Mouse (Mus musculus) myocyte (in vitro differentiated cells): ENCODE data around the gene Ppp1ca. TPM values are rescaled to one million over a fixed set of nuclear protein-coding genes. Genes with fewer than 3 reads are reported as not detected.

Source experiments
- H3K27me3 ChIP-seq: one replicate; pipeline ENCODE4 v1.6.1; 2011; ENCODE audit not compliant: control insufficient read depth, insufficient read depth, insufficient read length
- H3K36me3 ChIP-seq: one replicate; pipeline ENCODE4 v1.6.1; 2011; ENCODE audit not compliant: control insufficient read depth, insufficient read depth
- H3K4me2 ChIP-seq: one replicate; pipeline ENCODE4 v1.6.1; 2011; ENCODE audit warnings: low read depth, control low read depth
- H3K4me3 ChIP-seq: one replicate; pipeline ENCODE4 v1.5.1; 2011; ENCODE audit warnings: mild to moderate bottlenecking, control low read depth, moderate library complexity
- H3K79me2 ChIP-seq: one replicate; pipeline ENCODE4 v1.6.1; 2011; ENCODE audit not compliant: control insufficient read depth, insufficient read depth
- H3ac ChIP-seq: one replicate; pipeline ENCODE4 v1.6.1; 2011; ENCODE audit not compliant: control insufficient read depth, insufficient read length
- CEBPB ChIP-seq: IDR thresholded peaks from 2 replicates; pipeline ENCODE4 v1.6.1; 2011; ENCODE audit warnings: mild to moderate bottlenecking, moderate library complexity; ENCODE audit not compliant: poor library complexity, insufficient read depth, severe bottlenecking
- E2F4 ChIP-seq: IDR thresholded peaks from one replicate; pipeline ENCODE4 v1.6.1; 2011; ENCODE audit warnings: mild to moderate bottlenecking, control low read depth, moderate library complexity; ENCODE audit not compliant: insufficient read depth
- MAX ChIP-seq: IDR thresholded peaks from one replicate; pipeline ENCODE4 v1.6.1; 2011; ENCODE audit warnings: low read depth, mild to moderate bottlenecking, control low read depth
- MYOD1 ChIP-seq, 3 experiments: IDR thresholded peaks; one replicate each; pipeline ENCODE4 v1.6.1; 2011; ENCODE audit warnings: control low read depth in 2 of 3, low read depth in 2 of 3, mild to moderate bottlenecking in 2 of 3, moderate library complexity in 1 of 3; ENCODE audit not compliant: insufficient read length in 2 of 3, control insufficient read depth in 1 of 3
- MYOG ChIP-seq, 3 experiments: IDR thresholded peaks; one replicate each; pipeline ENCODE4 v1.6.1; 2011; ENCODE audit warnings: control low read depth in 2 of 3, low read depth in 2 of 3, mild to moderate bottlenecking in 2 of 3; ENCODE audit not compliant: insufficient read length in 2 of 3, control insufficient read depth in 1 of 3, insufficient read depth in 1 of 3
- POLR2A ChIP-seq: IDR thresholded peaks from one replicate; pipeline ENCODE4 v1.6.1; 2011; ENCODE audit warnings: low read depth, mild to moderate bottlenecking, control low read depth, moderate library complexity; ENCODE audit not compliant: insufficient read length
- POLR2AphosphoS2 ChIP-seq: IDR thresholded peaks from one replicate; pipeline ENCODE4 v1.6.1; 2011; ENCODE audit warnings: low read depth, control low read depth; ENCODE audit not compliant: insufficient read length
- REST ChIP-seq: IDR thresholded peaks from one replicate; pipeline ENCODE4 v1.6.1; 2011; ENCODE audit warnings: mild to moderate bottlenecking, control low read depth, moderate library complexity; ENCODE audit not compliant: insufficient read depth, insufficient read length
- SRF ChIP-seq: IDR thresholded peaks from one replicate; pipeline ENCODE4 v1.6.1; 2011; ENCODE audit warnings: low read depth; ENCODE audit not compliant: control insufficient read depth, insufficient read length
- TCF12 ChIP-seq: IDR thresholded peaks from one replicate; pipeline ENCODE4 v1.6.1; 2011; ENCODE audit warnings: mild to moderate bottlenecking, control low read depth; ENCODE audit not compliant: poor library complexity, insufficient read depth, severe bottlenecking
- TCF3 ChIP-seq: IDR thresholded peaks from one replicate; pipeline ENCODE4 v1.6.1; 2011; ENCODE audit warnings: low read depth, control low read depth; ENCODE audit not compliant: insufficient read length
- USF1 ChIP-seq: IDR thresholded peaks from one replicate; pipeline ENCODE4 v1.6.1; 2011; ENCODE audit warnings: low read depth, mild to moderate bottlenecking, control low read depth, moderate library complexity
- polyA plus RNA-seq: library from polyadenylated mRNA; unstranded; fragments of >200 nt; fragmentation: generic; extraction: Trizol; gene quantifications from one replicate; pipeline ENCODE4 v1.2.1, GENCODE M21; 2012; ENCODE audit warnings: missing spikeins

Ppp1ca gene
- polyA plus RNA-seq, 1 experiment, result 702 TPM

DNA sequence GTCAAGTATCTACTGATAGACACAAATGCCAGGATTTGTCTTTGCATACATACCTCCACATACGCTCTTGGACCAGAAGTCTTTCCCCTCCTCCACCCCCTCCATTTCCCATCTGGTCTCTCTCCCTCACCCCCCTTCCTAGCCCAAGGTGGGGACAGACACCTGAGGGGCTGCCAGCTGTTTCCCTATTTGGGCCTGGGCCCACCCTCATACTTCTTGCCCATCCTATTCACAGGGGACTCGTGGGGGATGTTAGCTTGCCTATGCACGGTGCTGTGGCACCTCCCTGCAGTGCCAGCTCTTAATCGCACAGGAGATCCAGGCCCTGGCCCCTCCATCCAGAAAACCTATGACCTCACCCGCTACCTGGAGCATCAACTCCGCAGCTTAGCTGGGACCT is 28.1 kb downstream of the Ppp1ca start:
- Histone ChIP-seq H3K36me3 (no peaks in the 10 kb centered on the region), H3K27me3 (no peaks in the 10 kb centered on the region), H3ac (no peak overlapping the region), H3K79me2 (peaks cover 37% of the 10 kb centered on the region), H3K4me2 (no peak overlapping the region), H3K4me3 (no peak overlapping the region)
- TF ChIP-seq TCF12, result no peak

DNA sequence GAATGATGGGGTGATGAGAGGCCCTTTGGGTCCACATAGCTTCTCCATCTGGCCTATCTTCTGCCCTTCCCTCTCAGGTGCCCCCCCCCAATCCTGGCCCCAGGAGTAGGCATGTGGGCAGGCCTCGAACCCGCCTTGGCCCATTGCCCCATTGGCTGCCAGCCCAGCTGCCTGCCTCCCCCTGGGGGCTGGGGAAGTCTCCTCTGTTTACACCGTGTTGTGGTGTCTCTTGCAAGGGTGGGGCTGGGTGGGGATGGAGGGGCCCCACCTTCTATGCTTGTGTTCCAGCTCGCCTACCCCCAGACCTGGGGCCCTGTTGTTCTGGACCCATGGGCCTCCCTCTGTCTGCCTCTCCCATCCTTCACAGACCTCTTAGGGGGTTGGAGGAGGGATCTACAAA is 28.6 kb downstream of the Ppp1ca start:
- TF ChIP-seq TCF3 (no peak), TCF12 (no peak)
- H3ac ChIP-seq, result no peak overlapping the region
- H3K36me3 ChIP-seq, result no peaks in the 10 kb centered on the region
- H3K4me3 ChIP-seq, result no peak overlapping the region
- peaks cover 36% of the 10 kb centered on the region for H3K79me2 ChIP-seq
- no peaks in the 10 kb centered on the region for H3K27me3 ChIP-seq
- H3K4me2 ChIP-seq, result no peak overlapping the region

DNA sequence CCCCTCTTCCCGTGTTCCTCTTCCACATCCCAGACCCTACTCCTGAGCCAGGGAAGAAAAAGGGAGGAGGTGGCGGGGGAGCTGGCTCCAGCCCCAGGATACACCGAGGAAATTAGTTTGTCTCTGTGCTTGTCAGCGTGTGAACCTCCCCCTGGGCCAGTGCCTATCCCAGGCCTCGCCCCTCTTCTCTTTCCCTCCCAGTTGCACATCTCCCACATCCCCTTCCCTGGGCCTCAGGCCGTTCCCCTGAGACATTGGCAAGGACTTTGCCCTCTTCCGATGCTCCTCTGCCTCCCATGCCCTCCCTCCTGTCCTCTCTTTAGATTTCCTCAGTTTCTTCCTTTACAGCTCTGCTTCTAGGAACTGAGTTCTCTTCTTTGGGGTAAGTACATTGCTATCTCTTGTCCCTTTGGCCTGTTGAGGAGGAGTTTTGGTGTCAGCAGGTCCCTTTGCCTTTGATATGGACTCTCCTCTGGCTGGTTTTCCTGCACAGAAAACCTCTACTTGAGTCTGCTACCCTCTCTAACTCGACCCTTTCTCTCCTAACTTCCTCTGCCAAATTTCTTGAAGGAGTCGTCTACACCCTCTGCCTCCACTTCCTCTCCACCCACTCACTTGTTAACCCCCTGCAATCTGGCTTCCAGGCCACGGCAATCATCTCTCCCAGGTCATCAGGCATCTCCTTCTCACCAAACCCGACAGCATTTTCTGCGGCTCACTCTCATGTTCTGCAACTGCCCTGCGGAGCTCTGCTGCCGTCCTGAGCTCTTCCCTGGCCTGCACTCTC is 29.3 kb downstream of the Ppp1ca start:
- no peaks in the 10 kb centered on the region for H3K27me3 ChIP-seq
- H3K36me3 ChIP-seq, result no peaks in the 10 kb centered on the region
- no peak overlapping the region for H3K4me3 ChIP-seq
- no peak overlapping the region for H3K4me2 ChIP-seq
- H3K79me2 ChIP-seq, result peaks cover 29% of the 10 kb centered on the region
- TF ChIP-seq CEBPB, result no peak
- TF ChIP-seq MYOG (IDR thresholded peaks at IDR 0.05; ENCODE audit: control insufficient read depth in 1 of 3, insufficient read depth in 1 of 3, insufficient read length in 2 of 3, low read depth in 2 of 3), result no peak
- no peak for TF ChIP-seq REST
- no peak for TF ChIP-seq MYOD1 (IDR thresholded peaks at IDR 0.05; ENCODE audit: control insufficient read depth in 1 of 3, insufficient read length in 2 of 3, low read depth in 2 of 3)
- no peak overlapping the region for H3ac ChIP-seq

GRCm38 (mm10) chr19:4222165-4222564 is 30.3 kb downstream of the Ppp1ca start:
- Histone ChIP-seq H3K27me3 (no peaks in the 10 kb centered on the region), H3K79me2 (peaks cover 20% of the 10 kb centered on the region), H3K4me2 (no peak overlapping the region), H3ac (no peak overlapping the region), H3K4me3 (no peak overlapping the region), H3K36me3 (no peaks in the 10 kb centered on the region)
- TF ChIP-seq MYOD1 (IDR thresholded peaks at IDR 0.05; ENCODE audit: control insufficient read depth in 1 of 3, insufficient read length in 2 of 3, low read depth in 2 of 3) (no peak), TCF3 (no peak), REST (no peak), CEBPB (no peak), SRF (no peak)

DNA sequence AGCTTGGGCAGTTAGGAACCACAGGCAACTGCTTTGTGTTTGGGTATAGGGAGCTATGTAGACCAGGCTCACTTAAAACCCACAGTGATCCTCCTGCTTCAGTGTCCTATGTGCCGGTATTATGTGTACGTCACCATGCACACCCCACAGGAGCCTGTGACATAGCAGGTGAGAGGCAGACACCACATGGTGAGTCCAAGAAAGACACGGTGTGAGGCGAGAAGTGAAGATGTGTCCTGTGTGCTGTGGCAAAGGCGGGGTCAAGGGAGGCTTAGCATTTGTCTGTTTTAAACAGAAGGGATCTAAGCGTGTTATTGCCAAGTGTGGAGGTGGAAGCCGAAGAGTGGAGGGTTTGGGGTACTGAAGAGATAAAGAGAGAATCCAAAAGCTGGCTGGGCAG is 34.9 kb downstream of the Ppp1ca start:
- no peak overlapping the region for H3K4me3 ChIP-seq
- no peaks in the 10 kb centered on the region for H3K36me3 ChIP-seq
- no peak overlapping the region for H3ac ChIP-seq
- no peaks in the 10 kb centered on the region for H3K27me3 ChIP-seq
- H3K79me2 ChIP-seq, result no peaks in the 10 kb centered on the region
- H3K4me2 ChIP-seq, result no peak overlapping the region
- TF ChIP-seq USF1, result no peak
- no peak for TF ChIP-seq MYOD1 (IDR thresholded peaks at IDR 0.05; ENCODE audit: control insufficient read depth in 1 of 3, insufficient read length in 2 of 3, low read depth in 2 of 3)
- no peak for TF ChIP-seq TCF12
- no peak for TF ChIP-seq POLR2A
- no peak for TF ChIP-seq REST
- TF ChIP-seq MYOG (IDR thresholded peaks at IDR 0.05; ENCODE audit: control insufficient read depth in 1 of 3, insufficient read depth in 1 of 3, insufficient read length in 2 of 3, low read depth in 2 of 3), result no peak
- TF ChIP-seq TCF3, result no peak
- TF ChIP-seq POLR2AphosphoS2, result no peak
- no peak for TF ChIP-seq E2F4
- no peak for TF ChIP-seq CEBPB
- TF ChIP-seq SRF, result no peak
- TF ChIP-seq MAX, result no peak

DNA sequence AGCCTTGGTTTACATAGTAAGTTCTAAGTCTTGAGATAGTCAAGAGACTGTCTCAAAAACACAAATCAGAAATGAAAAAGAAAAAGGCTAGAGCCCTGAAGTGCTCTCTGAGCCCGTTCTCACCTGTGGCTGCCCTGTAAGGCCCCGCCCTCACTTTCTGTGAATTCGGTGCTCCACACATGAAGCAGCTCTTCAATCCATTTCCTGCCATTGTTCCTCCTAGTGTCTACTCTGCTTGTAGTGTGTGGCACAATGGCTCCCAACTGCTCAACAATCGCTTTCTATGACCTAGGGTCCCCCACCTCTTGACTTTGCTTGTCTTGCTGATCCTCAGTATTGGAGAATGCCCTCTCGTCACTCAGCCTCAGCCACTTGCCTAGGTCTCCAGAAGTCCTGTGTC is 35.6 kb downstream of the Ppp1ca start:
- Histone ChIP-seq H3K4me3 (no peak overlapping the region), H3ac (no peak overlapping the region), H3K79me2 (no peaks in the 10 kb centered on the region), H3K36me3 (no peaks in the 10 kb centered on the region), H3K4me2 (no peak overlapping the region), H3K27me3 (no peaks in the 10 kb centered on the region)
- no peak for TF ChIP-seq MYOD1 (IDR thresholded peaks at IDR 0.05; ENCODE audit: control insufficient read depth in 1 of 3, insufficient read length in 2 of 3, low read depth in 2 of 3)
- no peak for TF ChIP-seq SRF
- TF ChIP-seq TCF3, result no peak
- TF ChIP-seq CEBPB, result no peak
- TF ChIP-seq USF1, result no peak
- TF ChIP-seq REST, result no peak
- no peak for TF ChIP-seq MYOG (IDR thresholded peaks at IDR 0.05; ENCODE audit: control insufficient read depth in 1 of 3, insufficient read depth in 1 of 3, insufficient read length in 2 of 3, low read depth in 2 of 3)
- TF ChIP-seq POLR2A, result no peak
- TF ChIP-seq TCF12, result no peak
- TF ChIP-seq E2F4, result no peak
- no peak for TF ChIP-seq MAX
- TF ChIP-seq POLR2AphosphoS2, result no peak
